Mouse (Mus musculus) CH12.LX (cell line): ENCODE results near the gene Ppara. TPM values are rescaled to one million over a fixed set of nuclear protein-coding genes. Genes with fewer than 3 reads are reported as not detected.

Experiments used
- DNase-seq: peaks from one replicate; pipeline ENCODE4 v3.0.0-alpha.2; 2013; ENCODE audit errors: extremely low read depth
- H3K27ac ChIP-seq: 2 replicates; pipeline ENCODE4 v1.5.1; 2012; ENCODE audit warnings: low read depth, mild to moderate bottlenecking, control low read depth, moderate library complexity; ENCODE audit not compliant: insufficient read depth
- H3K27me3 ChIP-seq: replicated peaks from 2 replicates; pipeline ENCODE3; 2012; ENCODE audit warnings: inconsistent platforms
- H3K36me3 ChIP-seq, 2 experiments: replicated peaks in 1 of 2; 2 replicates each; pipeline versions ENCODE3 to v1.6.1; 2012; ENCODE audit warnings: inconsistent platforms in 1 of 2, low read length in 1 of 2, mild to moderate bottlenecking in 1 of 2, mixed read lengths in 1 of 2, moderate library complexity in 1 of 2; ENCODE audit not compliant: control insufficient read depth in 1 of 2, insufficient read depth in 1 of 2
- H3K4me1 ChIP-seq, 2 experiments: 2 replicates each; pipeline ENCODE4 v1.6.1; 2012; ENCODE audit warnings: inconsistent platforms in 1 of 2, moderate library complexity in 1 of 2; ENCODE audit not compliant: insufficient read depth in 2 of 2, control insufficient read depth in 1 of 2
- H3K4me2 ChIP-seq: 2 replicates; pipeline ENCODE4 v1.6.1; 2012; ENCODE audit warnings: low read depth, mild to moderate bottlenecking, control low read depth; ENCODE audit not compliant: poor library complexity, insufficient read depth, severe bottlenecking
- H3K4me3 ChIP-seq, 3 experiments: fragments of 150-350 bp in 1 of 3; sonication (generic) in 1 of 3; replicated peaks in 1 of 3; 2 replicates each; pipeline versions ENCODE3 to v1.5.1; 2011 to 2012; ENCODE audit warnings: low read depth in 2 of 3, low read length in 2 of 3, mild to moderate bottlenecking in 2 of 3, moderate library complexity in 2 of 3, control low read depth in 1 of 3, improper control_type of control experiment in 1 of 3, inconsistent platforms in 1 of 3, mixed read lengths in 1 of 3; ENCODE audit not compliant: poor library complexity in 1 of 3
- H3K79me2 ChIP-seq: replicated peaks from 2 replicates; pipeline ENCODE4 v1.6.1; 2012; ENCODE audit warnings: mild to moderate bottlenecking, moderate library complexity; ENCODE audit not compliant: control insufficient read depth, poor library complexity, insufficient read depth, severe bottlenecking; ENCODE audit errors: extremely low read depth
- H3K9ac ChIP-seq: 2 replicates; pipeline ENCODE4 v1.6.1; 2012; ENCODE audit warnings: low read depth, mild to moderate bottlenecking, control low read depth, moderate library complexity; ENCODE audit not compliant: insufficient read depth
- H3K9me3 ChIP-seq: replicated peaks from 2 replicates; pipeline ENCODE3; 2012; ENCODE audit warnings: low read length, inconsistent platforms, mixed read lengths
- BHLHE40 ChIP-seq: IDR thresholded peaks from 2 replicates; pipeline ENCODE4 v1.6.1; 2011; ENCODE audit warnings: mild to moderate bottlenecking, low read depth, low read length, improper control_type of control experiment
- CHD1 ChIP-seq: IDR thresholded peaks from 2 replicates; pipeline ENCODE4 v1.6.1; 2012; ENCODE audit warnings: low read depth, low read length, improper control_type of control experiment, inconsistent platforms
- CTCF ChIP-seq, 2 experiments: IDR thresholded peaks in 1 of 2; conservative IDR thresholded peaks in 1 of 2; 2 replicates each; pipeline ENCODE4 v1.5.1; 2011 to 2012; ENCODE audit warnings: low read depth in 2 of 2, low read length in 2 of 2, improper control_type of control experiment in 1 of 2, inconsistent platforms in 1 of 2, mild to moderate bottlenecking in 1 of 2, moderate library complexity in 1 of 2
- ELF1 ChIP-seq: IDR thresholded peaks from 2 replicates; pipeline ENCODE4 v1.6.1; 2014; ENCODE audit warnings: low read depth, mild to moderate bottlenecking, inconsistent platforms, low read length, improper control_type of control experiment
- EP300 ChIP-seq: IDR thresholded peaks from 2 replicates; pipeline ENCODE4 v1.6.1; 2011; ENCODE audit warnings: low read length, improper control_type of control experiment
- GABPA ChIP-seq: IDR thresholded peaks from 2 replicates; pipeline ENCODE4 v1.6.1; 2012; ENCODE audit warnings: low read depth, low read length, improper control_type of control experiment, inconsistent platforms; ENCODE audit not compliant: insufficient replicate concordance
- HCFC1 ChIP-seq: IDR thresholded peaks from 2 replicates; pipeline ENCODE4 v1.6.1; 2012; ENCODE audit warnings: low read depth, mild to moderate bottlenecking, inconsistent platforms, low read length, improper control_type of control experiment
- JUN ChIP-seq: IDR thresholded peaks from 2 replicates; pipeline ENCODE4 v1.6.1; 2011; ENCODE audit warnings: low read depth, mild to moderate bottlenecking, low read length, improper control_type of control experiment, moderate library complexity; ENCODE audit not compliant: insufficient read depth
- KAT2A ChIP-seq: IDR thresholded peaks from 2 replicates; pipeline ENCODE4 v1.6.1; 2012; ENCODE audit warnings: low read length, improper control_type of control experiment, inconsistent platforms; ENCODE audit not compliant: insufficient replicate concordance
- MAX ChIP-seq: IDR thresholded peaks from 2 replicates; pipeline ENCODE4 v1.6.1; 2011; ENCODE audit warnings: low read length, improper control_type of control experiment
- MAZ ChIP-seq: IDR thresholded peaks from 2 replicates; pipeline ENCODE4 v1.6.1; 2012; ENCODE audit warnings: low read depth, mild to moderate bottlenecking, inconsistent platforms, low read length, improper control_type of control experiment, moderate library complexity
- MXI1 ChIP-seq: IDR thresholded peaks from 2 replicates; pipeline ENCODE4 v1.6.1; 2011; ENCODE audit warnings: mild to moderate bottlenecking, low read depth, low read length, improper control_type of control experiment
- MYC ChIP-seq: IDR thresholded peaks from 2 replicates; pipeline ENCODE4 v1.6.1; 2011; ENCODE audit warnings: low read depth, mild to moderate bottlenecking, improper control_type of control experiment, low read length
- NELFE ChIP-seq: IDR thresholded peaks from 2 replicates; pipeline ENCODE4 v1.6.1; 2011; ENCODE audit warnings: low read depth, low read length, improper control_type of control experiment
- NRF1 ChIP-seq: IDR thresholded peaks from 2 replicates; pipeline ENCODE4 v1.6.1; 2014; ENCODE audit warnings: low read depth, mild to moderate bottlenecking, inconsistent platforms, low read length, improper control_type of control experiment, moderate library complexity
- POLR2AphosphoS2 ChIP-seq: IDR thresholded peaks from 2 replicates; pipeline ENCODE4 v1.6.1; 2011; ENCODE audit warnings: low read depth, low read length, improper control_type of control experiment
- SMC3 ChIP-seq: IDR thresholded peaks from 2 replicates; pipeline ENCODE4 v1.6.1; 2011; ENCODE audit warnings: low read depth, low read length, improper control_type of control experiment
- TBP ChIP-seq: conservative IDR thresholded peaks from 2 replicates; pipeline ENCODE4 v1.6.1; 2011; ENCODE audit warnings: low read depth, low read length, improper control_type of control experiment
- TCF12 ChIP-seq: IDR thresholded peaks from 2 replicates; pipeline ENCODE4 v1.6.1; 2014; ENCODE audit warnings: low read depth, mild to moderate bottlenecking, inconsistent platforms, low read length, improper control_type of control experiment
- UBTF ChIP-seq: IDR thresholded peaks from 2 replicates; pipeline ENCODE4 v1.6.1; 2012; ENCODE audit warnings: low read depth, mild to moderate bottlenecking, inconsistent platforms, low read length, improper control_type of control experiment, moderate library complexity
- USF1 ChIP-seq: IDR thresholded peaks from 2 replicates; pipeline ENCODE4 v1.6.1; 2014; ENCODE audit warnings: low read depth, mild to moderate bottlenecking, inconsistent platforms, low read length, improper control_type of control experiment
- USF2 ChIP-seq: conservative IDR thresholded peaks from 2 replicates; pipeline ENCODE4 v1.6.1; 2011; ENCODE audit warnings: low read depth, low read length, improper control_type of control experiment
- ZC3H11A ChIP-seq: IDR thresholded peaks from 2 replicates; pipeline ENCODE4 v1.6.1; 2012; ENCODE audit warnings: low read depth, mild to moderate bottlenecking, inconsistent platforms, low read length, improper control_type of control experiment
- ZKSCAN1 ChIP-seq: IDR thresholded peaks from 2 replicates; pipeline ENCODE4 v1.6.1; 2012; ENCODE audit warnings: low read depth, inconsistent platforms, low read length, improper control_type of control experiment, borderline replicate concordance
- ZNF384 ChIP-seq: IDR thresholded peaks from 2 replicates; pipeline ENCODE4 v1.6.1; 2012; ENCODE audit warnings: low read depth, low read length, improper control_type of control experiment, inconsistent platforms
- dilution Hi-C: fragments of 300-500 bp; cut with MboI; formaldehyde crosslinking; loops from 2 replicates; pipeline ENCODE4 v1.14.3; 2020; ENCODE audit warnings: low sequenced_read_pairs; ENCODE audit not compliant: extremely low pct_unique_long_range_greater_than_20kb, extremely low pct_ligation_motif_present
- in situ Hi-C: fragments of 300-500 bp; cut with MboI; formaldehyde crosslinking; loops from 3 replicates; pipeline ENCODE4 v1.14.3; 2019; ENCODE audit warnings: low sequenced_read_pairs, low pct_ligation_motif_present, low pct_unique_long_range_greater_than_20kb, mixed read lengths
- polyA plus RNA-seq: library from polyadenylated mRNA; unstranded; fragments of >175 nt; gene quantifications from 2 replicates; pipeline ENCODE4 v1.2.1, GENCODE M21; 2012; ENCODE audit warnings: low read depth; ENCODE audit not compliant: insufficient read length
- total RNA-seq, 2 experiments: library from RNA; depleted of rRNA; stranded (reverse); fragments of 300-350 nt in 1 of 2; fragments of >200 nt in 1 of 2; gene quantifications; 2 replicates each; pipeline ENCODE4 v1.2.3; 2012 to 2014

The Ppara gene
- total and polyA plus RNA-seq, 3 experiments, result not detected

DNA sequence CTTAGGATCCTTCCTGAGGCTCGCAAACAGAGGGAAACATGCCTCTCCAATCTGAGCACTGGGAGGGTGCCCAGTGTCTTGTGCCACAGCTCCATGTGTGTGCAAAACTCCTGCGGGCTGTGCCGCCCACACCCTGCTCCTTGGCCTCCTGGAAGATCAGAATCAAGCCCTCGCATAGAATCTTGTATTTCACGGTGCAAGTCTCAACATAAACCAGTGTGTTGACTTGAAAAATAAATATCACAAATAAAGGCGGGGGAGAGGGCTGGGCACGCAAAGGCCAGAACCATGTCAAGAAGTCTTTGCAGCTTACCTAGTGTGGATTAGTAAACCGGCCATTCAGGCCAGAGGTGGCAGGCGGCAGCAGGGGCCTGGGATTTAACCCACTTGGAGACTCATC, 5.5 kb upstream of the Ppara start:
- TF ChIP-seq ZNF384 (no peak), EP300 (no peak), ZKSCAN1 (no peak), MXI1 (no peak), POLR2AphosphoS2 (no peak), ZC3H11A (no peak), USF1 (no peak), ELF1 (no peak), MAX (no peak), GABPA (no peak), CTCF (conservative IDR thresholded peaks at IDR 0.05 in 1 of 2, IDR thresholded peaks at IDR 0.05 in 1 of 2; ENCODE audit: low read depth in 2 of 2, low read length in 2 of 2) (no peak), JUN (no peak), MAZ (no peak), KAT2A (no peak), HCFC1 (no peak), CHD1 (no peak)
- dilution Hi-C loops, result no loop called here
- Histone ChIP-seq H3K9ac (no peak overlapping the region), H3K36me3 (no peaks in the 10 kb centered on the region), H3K4me1 (peaks cover 10 to 11% of the 10 kb centered on the region in 2 experiments), H3K4me3 (no peak overlapping the region), H3K27ac (no peak overlapping the region), H3K27me3 (peaks cover 75% of the 10 kb centered on the region), H3K4me2 (no peak overlapping the region), H3K79me2 (no peaks in the 10 kb centered on the region), H3K9me3 (peaks cover 4% of the 10 kb centered on the region)
- DNase-seq, result no peak
- in situ Hi-C loops, result loop anchor here (25.0 kb wide), 1 partner anchor 308 kb away; the partner anchor contains the start of gene Celsr1

DNA sequence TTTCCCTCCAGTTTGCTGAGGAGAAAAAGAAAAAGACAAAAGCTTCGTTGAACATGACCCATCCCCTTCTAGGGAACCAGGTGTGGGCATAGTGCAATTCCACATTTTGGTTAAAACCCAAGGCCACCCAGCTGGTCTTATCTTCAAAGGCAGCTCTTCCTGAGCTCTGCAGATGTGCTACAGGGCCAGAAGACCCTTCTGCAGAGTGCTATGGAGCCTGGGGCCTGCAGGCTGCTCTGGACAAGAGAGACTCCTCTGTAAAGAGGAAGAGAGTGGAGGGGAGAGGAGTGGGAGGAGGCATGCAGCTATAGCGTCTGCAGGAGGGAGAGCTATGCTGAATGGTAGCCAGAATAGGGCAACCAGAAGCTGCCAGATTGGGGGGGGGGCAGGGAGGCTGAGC, 4.8 kb upstream of the Ppara start:
- no peak overlapping the region for H3K9ac ChIP-seq
- dilution Hi-C loops (no loop called here), in situ Hi-C loops (loop anchor here (25.0 kb wide), 1 partner anchor 307 kb away; the partner anchor contains the start of gene Celsr1)
- H3K27me3 ChIP-seq, result peaks cover 77% of the 10 kb centered on the region
- H3K9me3 ChIP-seq, result peaks cover 4% of the 10 kb centered on the region
- H3K27ac ChIP-seq, result no peak overlapping the region
- no peak overlapping the region for H3K4me3 ChIP-seq
- no peaks in the 10 kb centered on the region for H3K36me3 ChIP-seq
- DNase-seq, result no peak
- TF ChIP-seq MXI1 (no peak), MYC (no peak), GABPA (no peak), USF2 (no peak), NELFE (no peak), TBP (no peak), UBTF (no peak), TCF12 (no peak), SMC3 (no peak), MAZ (no peak), ZNF384 (no peak), POLR2AphosphoS2 (no peak), NRF1 (no peak), BHLHE40 (no peak), ZC3H11A (no peak), CHD1 (no peak)
- H3K79me2 ChIP-seq, result no peaks in the 10 kb centered on the region
- H3K4me1 ChIP-seq, result peaks cover 6% of the 10 kb centered on the region in 2 experiments; a peak in 3 of 4 replicates
- H3K4me2 ChIP-seq, result no peak overlapping the region
